Mouse (Mus musculus) cortical plate, adult 2 months (tissue): ENCODE data around the gene Pla2g4c.

Source experiments
- CTCF ChIP-seq: fragments of 200-500 bp; IDR thresholded peaks from 2 replicates; pipeline ENCODE4 v1.5.1; 2011; ENCODE audit warnings: mild to moderate bottlenecking, control low read depth, low read length; ENCODE audit not compliant: insufficient read depth; ENCODE audit errors: extremely low read depth
- POLR2A ChIP-seq: fragments of 200-500 bp; IDR thresholded peaks from 2 replicates; pipeline ENCODE4 v1.6.1; 2011; ENCODE audit warnings: mild to moderate bottlenecking, low read length, control low read depth; ENCODE audit not compliant: insufficient read depth; ENCODE audit errors: extremely low read depth

DNA sequence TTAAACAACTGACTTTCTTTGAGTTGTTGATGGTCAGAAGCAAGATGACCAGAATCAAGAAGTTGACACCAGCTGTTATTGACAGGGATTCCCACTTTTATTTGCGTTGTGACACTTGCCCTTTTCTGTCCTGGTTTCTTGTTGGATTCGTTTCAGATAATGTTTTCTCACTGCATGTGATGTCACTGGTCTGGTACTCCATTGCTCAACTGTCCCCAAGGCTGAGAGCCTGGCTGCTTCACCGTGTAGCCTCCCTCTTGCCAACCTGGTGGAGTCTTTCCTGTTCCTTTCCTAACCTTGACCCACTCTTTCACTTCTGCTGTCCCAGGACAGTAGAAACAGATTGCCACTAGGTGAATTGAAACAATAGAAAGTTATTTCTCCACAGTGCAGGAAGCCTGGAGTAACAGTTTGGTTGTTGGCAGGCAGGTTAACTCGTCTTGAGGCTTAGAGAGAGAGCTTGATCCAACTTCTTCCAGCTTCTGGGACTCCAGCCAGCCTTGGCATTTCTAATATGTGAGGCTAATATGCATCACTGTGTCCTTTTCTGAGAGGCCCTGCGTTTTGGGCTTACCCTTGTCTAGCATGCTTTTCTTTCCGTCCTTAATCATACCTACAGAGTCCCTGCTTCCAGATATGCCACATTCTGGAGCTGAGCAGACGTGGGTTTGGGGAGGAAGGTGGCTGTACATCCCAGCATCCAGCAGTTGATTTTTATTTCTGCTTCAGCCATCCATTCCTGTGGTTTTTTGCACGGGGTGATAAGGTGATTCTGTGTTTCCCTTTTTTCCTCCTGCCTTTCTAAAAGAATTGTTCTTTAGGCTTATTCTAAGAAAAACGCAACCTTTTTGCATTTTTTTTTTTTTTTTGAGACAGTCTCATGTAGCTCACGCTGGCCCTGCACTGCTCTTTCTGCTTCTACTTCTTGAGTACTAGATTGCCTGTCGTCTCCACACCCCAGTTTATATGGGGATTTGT lies 30.3 kb upstream of the Pla2g4c start:
- TF ChIP-seq CTCF (no peak), POLR2A (no peak)
